Mouse (Mus musculus) heart, postnatal 36 days (tissue): ENCODE results near the gene Gcnt3. TPM values are rescaled to one million over a fixed set of nuclear protein-coding genes. Genes with fewer than 3 reads are reported as not detected.
"Not testable (repeated sequence)": the region's sequence is repeated elsewhere in the genome, so short reads cannot be mapped to it uniquely, and the experiment has no call there.

ENCODE experiments used
- DNase-seq, 2 experiments: peaks; one replicate each; pipeline ENCODE4 v3.0.0; 2021 to 2022
- intact Hi-C: fragments of 180-260 bp; cut with DNase I; formaldehyde crosslinking; loops from one replicate; pipeline ENCODE4 v1.15.1; 2025
- total RNA-seq, 2 experiments: library from RNA; stranded (reverse); gene quantifications; 2 replicates each; pipeline ENCODE4 v1.2.3; 2021

Gene Gcnt3
- total RNA-seq, 2 experiments from 2014 or later = not detected

DNA sequence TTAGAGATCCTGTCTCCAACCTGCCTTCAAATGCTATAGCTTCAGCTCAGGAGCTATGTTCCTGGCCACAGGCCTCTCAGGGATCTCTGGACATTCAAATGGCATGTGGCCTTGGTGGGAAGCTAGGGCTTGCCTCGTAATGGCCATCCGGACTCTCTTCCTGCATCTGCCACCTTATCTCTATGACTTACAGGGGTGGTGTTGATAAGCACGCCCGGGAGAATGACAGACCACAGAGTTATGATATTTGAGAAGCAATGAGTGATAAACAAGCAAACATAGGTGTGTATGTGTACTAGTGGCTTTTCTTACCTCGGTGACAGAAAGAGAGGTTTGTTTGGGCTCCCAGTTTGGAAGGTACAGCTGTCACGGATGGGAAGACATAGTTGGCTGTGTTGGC is 8.4 kb upstream of the Gcnt3 start:
- DNase-seq = no peak
- intact Hi-C loops = no loop called here

DNA sequence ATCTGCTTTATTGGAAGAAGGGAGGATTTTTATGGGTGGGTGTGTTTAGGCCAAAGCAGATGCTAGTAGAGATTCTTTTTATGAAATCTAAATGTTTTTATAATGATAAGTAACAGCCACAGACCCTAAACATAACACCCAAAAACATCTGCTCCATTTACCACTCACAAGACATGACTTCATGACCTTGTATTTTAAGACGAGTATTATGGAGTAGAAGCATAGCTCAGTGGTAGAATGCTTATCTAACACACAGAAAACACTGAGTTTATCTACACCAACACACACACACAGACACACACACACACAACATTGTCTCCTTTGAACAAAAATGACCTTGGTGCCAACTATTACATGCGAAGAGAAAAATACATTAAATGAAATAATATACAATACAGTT is 7.0 kb upstream of the Gcnt3 start:
- DNase-seq = no peak
- intact Hi-C loops = no loop called here

DNA sequence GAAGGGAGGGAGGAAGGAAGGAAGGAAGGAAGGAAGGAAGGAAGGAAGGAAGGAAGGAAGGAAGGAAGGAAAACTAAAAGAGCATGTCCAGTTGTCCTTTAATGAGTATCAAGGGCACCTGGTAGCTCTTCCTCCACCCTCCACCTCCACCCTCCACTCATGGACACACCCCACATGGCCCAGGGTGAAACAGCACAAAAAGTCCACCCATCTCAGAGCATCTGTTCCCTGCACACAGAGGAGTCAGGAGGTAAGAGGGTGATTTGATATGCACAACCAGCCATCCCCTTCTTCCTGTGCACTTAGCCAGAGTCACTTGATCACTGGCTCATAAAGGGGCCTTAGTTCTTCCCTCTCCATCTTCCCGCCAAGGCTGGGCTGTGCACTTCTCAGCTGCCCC is 5.0 kb upstream of the Gcnt3 start:
- intact Hi-C loops = no loop called here
- DNase-seq = no peak

DNA sequence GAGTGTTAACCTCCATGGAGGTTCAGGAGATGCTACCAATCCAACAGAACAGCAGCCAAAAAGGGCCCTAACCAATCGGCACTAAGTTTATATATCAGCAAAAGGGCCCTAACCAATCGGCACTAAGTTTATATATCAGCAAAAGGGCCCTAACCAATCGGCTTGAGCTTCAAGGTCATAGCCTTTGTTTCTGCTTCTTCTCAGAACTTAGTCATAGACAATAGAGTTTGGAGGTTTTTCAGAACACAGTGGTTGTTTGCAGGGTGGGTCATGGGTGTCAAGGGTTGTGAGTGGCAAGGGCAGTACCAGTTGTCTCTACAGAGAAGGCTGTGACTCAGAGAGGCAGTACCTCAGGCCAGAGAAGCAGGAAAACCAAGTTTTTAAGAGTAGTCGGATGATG is 4.2 kb upstream of the Gcnt3 start:
- intact Hi-C loops = no loop called here

DNA sequence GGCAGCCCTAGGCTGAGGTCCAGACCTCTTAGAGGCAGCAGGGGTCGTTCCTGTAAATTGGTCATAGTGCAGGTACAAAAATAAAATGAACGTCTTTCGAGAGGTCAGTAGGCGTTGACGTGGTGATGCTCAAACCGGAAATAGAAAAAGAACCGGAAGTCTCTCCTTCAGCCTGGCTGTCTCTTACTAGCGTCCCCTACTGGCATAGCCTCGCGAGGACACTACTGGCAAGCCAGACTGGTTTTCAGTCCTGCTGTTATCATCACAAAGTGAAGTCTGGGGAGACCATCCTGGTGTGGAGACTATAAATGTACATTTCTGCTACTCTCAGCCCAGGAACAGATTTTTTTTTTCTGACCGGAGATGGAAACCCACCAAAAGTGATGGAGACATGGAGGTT is 2.7 kb upstream of the Gcnt3 start:
- intact Hi-C loops = no loop called here

More for the DNA sequence above, 4.2 kb upstream of the Gcnt3 start:
- DNase-seq = no peak

DNA sequence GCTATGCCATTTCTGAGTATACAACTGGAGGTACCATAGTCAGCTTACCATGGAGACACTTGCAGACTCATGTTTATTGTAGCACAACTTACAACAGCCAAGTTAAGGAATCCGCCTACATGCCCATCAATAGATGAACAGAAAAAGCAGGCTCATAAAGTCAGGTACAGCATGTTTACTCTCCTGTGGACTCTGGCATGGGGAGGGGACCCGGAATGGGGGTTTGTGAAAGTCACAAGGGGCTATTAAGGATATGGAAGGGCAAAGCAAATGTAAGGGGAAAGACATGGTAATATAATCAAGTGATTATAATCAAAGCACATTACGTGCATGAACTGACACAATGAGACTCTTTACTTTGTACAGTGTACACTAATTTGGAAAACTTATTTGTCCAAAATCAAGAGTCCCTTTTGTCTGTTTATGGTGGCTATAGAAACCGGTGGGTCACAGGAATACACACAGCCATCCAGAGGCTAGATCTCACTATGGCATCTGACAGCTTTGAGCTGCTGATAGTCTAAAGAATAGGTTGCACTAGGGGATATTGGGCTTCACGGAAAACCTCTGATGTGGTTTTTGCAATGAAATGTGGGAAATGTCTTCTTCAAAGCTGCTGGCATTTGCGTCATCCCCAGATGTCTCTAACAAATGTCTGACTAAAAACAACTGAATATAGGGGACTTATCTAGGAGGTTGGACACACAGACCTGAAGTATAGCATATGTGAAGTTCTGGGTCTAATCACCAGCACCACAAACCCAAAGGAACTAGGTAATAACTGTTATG is 1.9 kb upstream of the Gcnt3 start:
- DNase-seq = no peak
- intact Hi-C loops = no loop called here

More for the DNA sequence above, 2.7 kb upstream of the Gcnt3 start:
- DNase-seq = no peak

DNA sequence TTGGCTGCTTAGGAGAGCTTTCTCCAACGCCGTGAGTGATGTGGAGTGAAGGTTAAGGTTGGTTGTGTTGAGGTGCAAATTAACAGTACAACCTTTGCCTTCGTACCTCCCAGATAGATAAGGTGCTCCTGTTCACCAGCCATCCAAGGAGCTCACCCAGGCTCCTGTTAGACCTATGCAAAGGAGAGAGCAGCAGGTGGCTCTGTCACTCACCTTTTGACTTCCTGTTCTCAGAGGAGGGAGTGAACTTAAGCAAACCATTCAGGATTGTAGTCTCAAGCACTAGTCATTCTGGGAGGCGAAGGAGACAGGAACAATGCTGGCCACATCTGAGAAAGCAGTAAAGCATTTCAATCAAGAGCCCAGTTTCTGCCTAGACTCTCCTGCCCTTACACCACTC is 1.2 kb downstream of the Gcnt3 start:
- no peak for DNase-seq
- intact Hi-C loops = no loop called here

DNA sequence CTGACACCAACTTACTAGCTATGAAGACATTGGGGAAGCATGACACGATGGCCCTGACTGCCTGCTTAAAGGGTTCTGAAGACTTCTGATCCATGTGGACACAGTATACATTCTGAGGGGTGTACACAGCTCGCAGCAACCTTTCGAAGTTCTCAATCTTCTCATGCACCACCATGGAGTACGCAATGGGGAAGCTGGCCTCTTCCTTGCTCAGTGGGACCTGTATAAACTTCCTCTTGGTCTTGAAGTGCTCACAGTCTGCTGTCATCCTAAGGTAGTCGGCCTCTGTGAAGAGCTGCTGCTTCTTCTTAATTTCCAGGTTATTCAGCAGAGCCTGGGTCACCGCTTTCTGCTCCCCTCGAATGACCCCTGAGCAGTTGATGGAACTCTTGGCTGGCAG is 3.2 kb downstream of the Gcnt3 start:
- no peak for DNase-seq
- intact Hi-C loops = no loop called here

DNA sequence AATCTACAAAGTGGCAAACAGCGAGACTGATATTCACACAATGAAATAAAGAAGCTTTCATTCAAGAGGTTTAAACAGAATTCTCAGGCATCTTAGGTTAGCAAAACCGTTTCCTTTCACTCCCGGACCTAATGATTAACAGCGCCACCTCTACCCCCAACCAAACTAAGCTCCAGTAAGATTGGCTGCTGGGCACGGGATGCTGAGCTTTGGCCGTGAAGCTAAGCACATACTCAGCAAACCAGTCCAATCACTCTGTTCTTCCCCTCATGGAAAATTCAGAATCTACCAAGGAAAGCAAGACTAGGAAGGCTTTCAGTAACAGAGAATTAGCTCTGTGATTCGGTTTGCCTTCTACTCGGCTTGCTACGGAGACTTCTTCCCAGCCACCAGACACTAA is 4.8 kb downstream of the Gcnt3 start:
- DNase-seq = no peak
- intact Hi-C loops = no loop called here

DNA sequence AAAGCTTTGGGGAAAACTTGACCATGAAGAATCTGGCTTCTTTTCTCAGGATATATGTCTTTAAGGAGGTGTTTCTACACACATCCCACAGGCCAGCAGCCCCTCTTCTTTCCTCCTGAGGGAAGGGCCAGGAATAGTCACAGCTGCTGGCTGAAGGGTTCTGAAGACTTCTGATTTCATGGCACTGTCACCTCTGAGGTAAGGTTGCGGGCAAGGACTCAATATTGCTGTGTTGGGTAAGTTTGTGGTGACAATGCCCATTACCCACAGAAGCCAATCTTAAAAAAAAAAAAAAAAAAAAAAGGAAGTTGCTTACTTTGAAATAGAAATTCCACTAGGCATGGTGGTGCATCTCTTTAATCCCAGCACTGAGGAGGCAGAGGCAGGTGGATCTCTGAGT is 5.7 kb downstream of the Gcnt3 start:
- DNase-seq = no peak
- intact Hi-C loops = no loop called here

DNA sequence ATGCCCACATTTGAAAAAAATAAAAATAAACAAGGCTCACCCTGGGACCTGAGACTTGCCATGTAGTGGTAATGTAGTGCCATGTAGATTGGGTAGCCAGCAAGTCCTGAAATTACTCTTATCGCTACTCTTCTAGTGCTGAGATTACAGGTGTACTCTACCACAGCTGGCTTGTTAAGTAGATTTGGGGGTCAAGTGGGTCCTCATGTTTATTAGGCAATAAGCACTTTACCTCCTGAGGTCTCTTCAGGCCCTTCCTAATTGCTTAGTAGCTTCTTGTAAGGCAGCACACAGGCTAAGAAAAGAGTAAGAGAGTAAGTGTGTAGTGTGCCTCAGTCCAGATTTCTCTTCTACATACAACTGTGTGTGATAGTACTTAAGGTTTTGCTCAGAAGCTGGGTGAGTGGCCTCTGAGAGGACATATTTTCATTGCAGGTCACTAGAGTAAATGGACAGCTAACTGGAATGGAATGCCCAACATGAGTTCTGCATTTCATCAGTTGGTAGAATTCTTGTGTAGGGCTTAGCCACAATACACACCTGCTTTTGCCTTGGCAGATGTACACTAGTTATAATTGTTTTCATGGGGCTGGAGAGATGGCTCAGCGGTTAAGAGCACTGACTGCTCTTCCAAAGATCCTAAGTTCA is 12.4 kb downstream of the Gcnt3 start:
- intact Hi-C loops = no loop called here
- DNase-seq = no peak

DNA sequence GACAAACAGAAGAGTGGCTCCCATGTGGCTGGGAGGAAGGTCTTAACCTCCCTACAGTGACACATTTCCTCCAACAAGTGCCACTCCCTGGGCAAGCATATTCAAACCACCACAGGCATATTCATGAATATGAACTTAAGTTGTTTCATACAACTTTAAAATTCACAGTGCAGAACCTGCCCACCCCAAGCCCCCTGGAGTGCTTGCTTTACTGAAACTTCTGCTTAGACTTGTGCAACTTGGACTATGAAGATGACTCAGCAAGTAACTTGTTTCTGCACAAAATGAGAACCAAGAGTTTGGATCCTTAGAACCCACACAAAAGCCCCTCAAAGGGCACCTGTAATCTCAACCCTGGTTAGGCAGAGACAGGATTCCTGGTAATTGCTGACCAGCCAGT is 13.2 kb downstream of the Gcnt3 start:
- intact Hi-C loops = no loop called here
- DNase-seq = no peak

DNA sequence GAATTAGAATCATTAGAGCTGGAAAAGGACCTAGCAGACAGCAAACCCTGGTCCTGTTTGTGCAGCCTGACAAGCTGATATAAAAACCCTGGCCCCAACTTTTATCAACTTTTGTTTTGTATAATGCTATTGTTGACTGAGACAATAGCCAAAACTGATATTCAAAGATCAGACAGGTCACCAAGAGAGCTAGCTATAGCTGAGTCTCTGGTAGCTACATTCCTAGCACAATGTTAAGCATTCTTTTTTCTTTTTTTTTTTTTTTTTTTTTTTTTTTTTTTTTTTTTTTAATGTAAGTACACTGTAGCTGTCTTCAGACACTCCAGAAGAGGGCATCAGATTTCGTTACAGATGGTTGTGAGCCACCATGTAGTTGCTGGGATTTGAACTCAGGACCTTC is 14.3 kb downstream of the Gcnt3 start:
- DNase-seq, intact Hi-C loops: not testable (repeated sequence)

DNA sequence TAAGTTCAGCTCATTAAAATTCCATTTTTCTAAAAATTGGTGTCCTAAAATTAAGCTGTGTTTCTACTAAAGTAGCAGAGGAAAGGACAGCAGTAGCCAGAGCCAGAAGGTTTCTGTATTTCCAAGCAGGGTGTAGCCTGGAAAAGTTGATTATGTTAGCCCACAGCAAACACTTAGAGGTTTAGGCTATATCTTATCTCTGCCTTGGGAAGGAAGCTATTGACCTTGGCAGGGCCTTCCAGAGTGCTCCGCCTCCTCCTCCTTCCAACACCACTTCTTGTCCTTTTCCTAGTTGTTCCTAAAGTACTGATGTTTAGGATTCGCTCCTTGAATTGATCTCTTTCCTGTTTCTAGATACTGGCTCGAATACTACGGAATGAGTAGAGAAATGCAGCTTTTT is 15.8 kb downstream of the Gcnt3 start:
- peak; percentile 19 to 22 for DNase-seq
- intact Hi-C loops = no loop called here

DNA sequence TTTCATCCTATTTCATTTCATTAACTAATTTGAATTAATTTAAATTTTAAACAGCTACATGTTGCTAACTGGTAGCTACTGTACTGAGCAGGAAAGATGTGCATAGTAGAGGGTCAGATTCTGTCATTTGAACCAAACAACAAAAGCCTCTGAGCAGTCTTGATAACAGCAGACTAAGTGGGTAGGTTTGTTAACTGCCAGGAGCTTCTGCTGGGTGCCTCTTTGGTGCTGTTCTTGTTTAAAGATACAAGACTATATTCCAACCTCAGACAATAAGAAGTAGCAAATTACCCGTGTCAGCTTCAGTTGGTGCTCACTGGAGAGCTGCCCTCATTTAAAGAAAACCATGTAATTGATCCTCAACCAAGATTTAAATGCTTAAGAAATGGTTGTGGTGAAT is 16.3 kb downstream of the Gcnt3 start:
- intact Hi-C loops = no loop called here
- no peak for DNase-seq

DNA sequence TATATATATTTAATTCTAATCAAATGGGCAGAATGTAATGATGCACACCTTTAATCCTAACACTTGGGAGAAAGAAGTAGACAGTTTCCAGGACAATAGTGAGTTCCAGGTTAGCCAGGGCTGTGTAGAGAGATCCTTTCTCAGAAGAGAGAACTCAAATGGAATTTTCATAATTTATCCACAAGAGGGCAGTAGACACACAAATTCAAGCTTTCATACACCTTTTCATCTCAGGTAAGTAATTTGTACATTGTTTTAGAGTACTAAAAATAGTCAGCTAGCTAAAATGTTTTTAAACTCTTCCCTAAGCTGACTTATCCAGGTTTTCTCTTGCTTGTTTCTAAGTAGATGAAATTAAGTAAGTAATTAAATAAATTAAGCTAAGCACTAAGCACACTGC is 19.0 kb downstream of the Gcnt3 start:
- no peak for DNase-seq
- intact Hi-C loops = loop anchor here (1.0 to 10.0 kb wide), 2 partner anchors 62 to 376 kb away; no protein-coding TSS in a partner anchor

DNA sequence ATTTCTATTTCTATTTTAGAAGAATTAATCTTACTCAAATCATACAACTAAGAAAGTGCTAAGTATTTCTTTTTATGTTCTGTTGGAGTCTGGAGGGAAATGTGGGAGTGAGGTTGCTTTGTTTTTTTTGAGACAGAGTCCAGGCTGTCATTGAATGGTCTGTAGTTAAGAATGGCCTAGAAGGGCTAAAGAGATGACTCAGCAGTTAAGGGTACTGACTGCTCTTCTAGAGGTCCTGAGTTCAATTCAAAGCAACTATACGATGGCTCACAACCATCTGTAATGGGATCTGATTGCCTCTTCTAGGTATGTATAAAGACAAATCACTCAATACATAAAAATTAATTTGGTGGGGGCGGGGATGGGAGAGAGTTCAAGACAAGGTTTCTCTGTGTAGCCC is 22.3 kb downstream of the Gcnt3 start:
- intact Hi-C loops = loop anchor here (10.0 kb wide), 1 partner anchor 379 kb away; no protein-coding TSS in a partner anchor
- no peak for DNase-seq

DNA sequence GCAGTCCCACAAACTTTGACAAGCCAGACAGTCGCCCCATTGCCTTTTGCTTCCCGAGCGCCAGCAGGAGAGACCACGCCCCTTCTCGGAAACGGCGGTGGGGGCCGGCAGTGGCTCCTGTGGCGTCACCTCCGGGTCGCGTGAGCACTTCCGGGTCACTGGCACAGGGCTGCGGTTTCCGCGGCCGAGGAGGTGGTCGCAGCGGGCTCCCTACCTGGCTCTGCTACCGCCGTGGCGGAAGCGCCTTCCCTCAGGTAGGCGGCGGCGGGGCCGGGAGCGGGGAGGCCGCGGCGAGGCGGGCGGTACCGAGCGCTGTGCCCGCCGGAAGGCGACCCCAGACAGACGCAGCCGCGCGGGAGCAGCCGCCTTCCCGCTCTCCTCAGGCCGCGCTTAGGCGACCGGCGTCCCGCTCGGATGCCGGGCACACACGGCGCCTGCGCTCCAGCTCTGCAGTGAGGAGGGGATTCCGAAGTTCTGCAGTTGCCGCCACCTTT is 25.4 kb downstream of the Gcnt3 start, which contains the start of gene Gtf2a2:
Gene Gtf2a2 (plus strand): TSS at position 143 of the 494 bp plus-strand sequence.
- peak; percentile 94 for DNase-seq
- intact Hi-C loops = loop anchor here (1.0 to 10.0 kb wide), 2 partner anchors 22 to 382 kb away; no protein-coding TSS in a partner anchor

DNA sequence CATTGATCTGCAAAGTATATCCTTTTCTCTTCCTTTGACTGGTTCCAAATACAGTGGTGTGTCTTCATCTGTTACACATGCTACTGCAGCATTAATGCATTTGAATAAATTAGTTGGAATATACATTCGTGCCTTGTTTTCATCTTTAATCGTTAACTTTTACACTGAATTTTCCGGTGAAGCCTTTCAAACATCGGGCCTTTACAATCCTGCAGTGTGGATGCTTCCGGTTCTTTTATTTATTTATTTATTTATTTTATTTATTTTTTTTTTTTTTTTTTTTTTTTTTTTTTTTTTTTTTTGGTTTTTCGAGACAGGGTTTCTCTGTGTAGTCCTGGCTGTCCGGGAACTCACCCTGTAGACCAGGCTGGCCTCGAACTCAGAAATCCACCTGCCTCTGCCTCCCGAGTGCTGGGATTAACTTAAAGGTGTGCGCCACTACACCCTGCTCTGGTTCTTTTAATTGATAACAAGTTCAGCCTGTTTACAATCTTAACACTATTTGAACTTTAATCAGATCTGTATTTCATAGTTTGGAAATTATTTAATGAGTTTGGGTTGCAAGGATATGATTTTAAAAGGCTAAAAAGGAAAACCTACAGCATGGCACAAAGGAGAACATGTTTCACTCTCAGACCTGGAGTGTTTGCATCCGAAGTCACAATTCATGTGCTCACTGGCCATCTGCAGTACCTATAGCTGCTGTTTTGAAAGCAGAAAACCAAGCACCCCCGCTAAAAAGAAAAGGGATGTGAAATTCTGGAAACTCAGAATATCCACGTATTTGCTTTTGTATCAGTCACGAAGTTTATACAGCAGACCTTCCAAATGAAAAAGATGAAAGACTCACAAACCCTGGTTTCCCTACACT is 26.1 kb downstream of the Gcnt3 start:
- DNase-seq = no peak
- intact Hi-C loops = loop anchor here (1.0 to 10.0 kb wide), 2 partner anchors 21 to 383 kb away; no protein-coding TSS in a partner anchor

DNA sequence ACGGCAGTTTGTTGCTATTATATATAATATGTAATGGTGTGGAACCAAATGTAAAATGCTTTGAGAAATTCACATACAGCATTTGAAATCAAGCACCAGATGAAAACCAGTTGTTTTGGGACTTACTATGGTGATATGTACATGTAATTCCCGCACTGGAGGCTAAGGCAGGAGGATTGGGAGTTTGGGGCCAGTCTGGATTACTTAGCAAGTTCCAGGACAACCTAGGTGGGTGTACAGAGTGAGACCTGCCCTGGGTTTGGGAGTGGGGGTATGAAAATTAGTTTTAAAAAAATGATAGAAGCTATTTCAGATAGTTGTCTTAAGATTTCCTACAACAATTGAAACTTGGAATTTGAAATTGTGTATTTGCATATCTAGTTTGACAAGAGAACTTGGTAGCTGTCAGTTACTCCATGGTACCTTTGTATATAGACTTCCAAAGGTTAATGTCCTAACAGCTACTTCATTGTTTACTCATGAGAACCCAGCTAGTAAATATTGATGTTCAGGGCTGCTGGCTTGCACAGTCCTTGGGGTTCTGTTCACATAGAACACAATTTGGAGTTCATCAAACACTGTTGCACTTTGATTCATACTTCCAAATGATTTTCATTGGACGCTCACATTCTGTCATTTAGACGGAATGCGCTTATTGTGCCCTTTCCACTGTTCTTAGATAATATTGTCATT is 27.0 kb downstream of the Gcnt3 start:
- DNase-seq = no peak
- intact Hi-C loops = loop anchor here (10.0 kb wide), 1 partner anchor 384 kb away; no protein-coding TSS in a partner anchor
